In genomic region chr8:108369081-108369480, GRCm38 (mm10) we compare ENCODE assay signal across 11 mouse cellular contexts.
A peak's percentile ranks its signal among the peaks of the same experiment; 100 is the strongest.
DNase-seq lines count a peak whose midpoint lies in the region; ATAC-seq lines count a peak whose summit lies in the region.
"Had no signal": no experiment of that assay in that cellular context is flagged by ENCODE, and none has a peak within 500 bp of the region (broad histone marks: within the 10 kb centered on the region; RNA-seq: fewer than 3 reads in every experiment).

No protein-coding gene starts in this region.

- H3K27me3 ChIP-seq in stomach, embryonic 16.5 days (ENCODE audit: control insufficient read depth, insufficient read depth, low read length), result no peaks in the 10 kb centered on the region

- no peaks in the 10 kb centered on the region for H3K9me3 ChIP-seq in stomach, embryonic 16.5 days (replicated peaks; ENCODE audit: control insufficient read depth, low read length)
- H3K9me3 ChIP-seq: neural tube, embryonic 13.5 days had no signal

- ATAC-seq in stomach, embryonic 16.5 days (ENCODE audit: insufficient read depth, low FRiP score), result peak; percentile 44; the same call in 1 of the 2 replicates

- H3K4me1 ChIP-seq in stomach, embryonic 16.5 days (ENCODE audit: control insufficient read depth, insufficient read depth, low read length), result peaks cover 5% of the 10 kb centered on the region

- intact Hi-C loops in heart, postnatal 10 days (cut with DNase I), result no loop called here

- H3K4me3 ChIP-seq in stomach, embryonic 16.5 days (replicated peaks; ENCODE audit: low read length), result no peak overlapping the region
- H3K4me3 ChIP-seq: neural tube, embryonic 13.5 days had no signal

- H3K9ac ChIP-seq in stomach, embryonic 16.5 days (ENCODE audit: low read length), result no peak overlapping the region
- H3K9ac ChIP-seq: neural tube, embryonic 13.5 days had no signal

- no peak overlapping the region for H3K4me2 ChIP-seq in stomach, embryonic 16.5 days (ENCODE audit: low read depth, low read length)
- H3K4me2 ChIP-seq: neural tube, embryonic 13.5 days had no signal

- H3K36me3 ChIP-seq in stomach, embryonic 16.5 days (ENCODE audit: control insufficient read depth, insufficient read depth, low read length), result no peaks in the 10 kb centered on the region
- H3K36me3 ChIP-seq: neural tube, embryonic 13.5 days had no signal

- no peak overlapping the region for H3K27ac ChIP-seq in stomach, embryonic 16.5 days (ENCODE audit: low read length)
- H3K27ac ChIP-seq: neural tube, embryonic 13.5 days had no signal

- WGBS in stomach, embryonic 16.5 days, result 16% methylated on average over 6 of the region's 6 CpGs

- DNase-seq in gastrocnemius, adult 18-20 months (ENCODE audit: low spot score), result peak; percentile 4
- DNase-seq in gastrocnemius, postnatal 10 days, result no peak
- peak; percentile 42 for DNase-seq in ovary, adult 18-20 months (ENCODE audit: low spot score)
- DNase-seq in ovary, postnatal 36 days (ENCODE audit: low spot score), result no peak
- peak; percentile 45 to 48 for DNase-seq in heart, postnatal 10 days
- no peak for DNase-seq in spleen, postnatal 4 days (ENCODE audit: low spot score in 2 of 2)
- DNase-seq in thymus, postnatal 0 days (ENCODE audit: low spot score), result no peak
- DNase-seq: cerebellum, adult 11 months; left cerebral cortex, postnatal 4 days had no signal

Comparison
In these comparisons a context has a peak if more than half of its experiments do, and no peak if none do; other contexts are left out.
1. DNase-seq: peak in gastrocnemius, adult 18-20 months (single experiment), ovary, adult 18-20 months (single experiment) and heart, postnatal 10 days (2 of 2); none in gastrocnemius, postnatal 10 days (single experiment), ovary, postnatal 36 days (single experiment), spleen, postnatal 4 days (0 of 2) and thymus, postnatal 0 days (single experiment).